Mouse (Mus musculus): ENCODE measurements around the gene 4930451I11Rik.

DNA sequence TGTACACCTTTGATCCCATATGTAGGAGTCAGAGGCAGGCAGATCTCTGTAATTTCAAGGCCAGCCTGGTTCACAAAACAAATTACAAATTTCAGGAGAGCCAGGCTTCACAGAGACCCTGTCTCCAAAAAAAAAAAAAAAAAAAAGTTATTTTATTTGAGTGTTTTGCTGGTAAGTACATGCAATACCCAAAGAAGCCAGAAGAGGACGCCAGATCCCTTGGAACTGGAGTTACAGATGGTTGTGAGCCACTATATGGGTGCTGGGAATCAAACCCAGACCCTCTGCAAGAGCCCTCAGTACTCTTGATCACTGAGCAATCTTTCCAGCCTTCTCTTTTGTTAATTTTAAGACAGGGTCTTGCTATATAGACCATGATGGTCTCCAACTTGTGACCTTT, 12.6 kb downstream of the 4930451I11Rik start:
- TF ChIP-seq CTCF (IDR thresholded peaks at IDR 0.05; ENCODE audit: control insufficient read depth, insufficient read depth, insufficient replicate concordance, low read depth, low read length) = no peak
- no peak for TF ChIP-seq POLR2A (IDR thresholded peaks at IDR 0.05; ENCODE audit: control insufficient read depth, low read depth, low read length)
